Mouse (Mus musculus): Measurements from ENCODE around the gene Map2k1. TPM values are rescaled to one million over a fixed set of nuclear protein-coding genes. Genes with fewer than 3 reads are reported as not detected.
"Not testable (repeated sequence)": the region's sequence is repeated elsewhere in the genome, so short reads cannot be mapped to it uniquely, and the experiment has no call there.

The Map2k1 gene
- polyA plus RNA-seq, 1 experiment from 2014 or later = 82.1 TPM

GRCm38 (mm10) chr9:64271249-64271648 is 17.8 kb upstream of the Map2k1 start:
- no peak overlapping the region for H3K4me3 ChIP-seq (ENCODE audit: low read depth, low read length)
- no peak for ATAC-seq
- no peak for TF ChIP-seq CTCF (IDR thresholded peaks at IDR 0.05; ENCODE audit: low read depth)
- H3K36me3 ChIP-seq (ENCODE audit: control insufficient read depth, insufficient read depth) = no peaks in the 10 kb centered on the region
- no peak overlapping the region for H3K4me2 ChIP-seq (replicated peaks; ENCODE audit: low read depth)
- H3K27me3 ChIP-seq (replicated peaks; ENCODE audit: control insufficient read depth, insufficient read depth, low read length) = no peaks in the 10 kb centered on the region
- H3K4me1 ChIP-seq (replicated peaks; ENCODE audit: control insufficient read depth, insufficient read depth, low read length) = no peaks in the 10 kb centered on the region
- no peak overlapping the region for H3K9ac ChIP-seq (ENCODE audit: low read depth, low read length)
- no peak overlapping the region for H3K27ac ChIP-seq (ENCODE audit: low read depth, low read length)
- no peaks in the 10 kb centered on the region for H3K9me3 ChIP-seq (ENCODE audit: control insufficient read depth)
- 71% methylated on average over 3 of the region's 3 CpGs for WGBS

- not testable (repeated sequence) for H3K36me3 ChIP-seq (ENCODE audit: control insufficient read depth, insufficient read depth); ATAC-seq; H3K27me3 ChIP-seq (replicated peaks; ENCODE audit: control insufficient read depth, insufficient read depth, low read length); H3K4me2 ChIP-seq (replicated peaks; ENCODE audit: low read depth); H3K4me1 ChIP-seq (replicated peaks; ENCODE audit: control insufficient read depth, insufficient read depth, low read length); H3K9me3 ChIP-seq (ENCODE audit: control insufficient read depth); H3K27ac ChIP-seq (ENCODE audit: low read depth, low read length); H3K9ac ChIP-seq (ENCODE audit: low read depth, low read length); H3K4me3 ChIP-seq (ENCODE audit: low read depth, low read length)
- 97% methylated on average over 8 of the region's 8 CpGs for WGBS
Observed at GRCm38 (mm10) chr9:64268836-64269235, 15.4 kb upstream of the Map2k1 start.

- no peaks in the 10 kb centered on the region for H3K36me3 ChIP-seq (ENCODE audit: control insufficient read depth, insufficient read depth)
- H3K4me3 ChIP-seq (ENCODE audit: low read depth, low read length) = no peak overlapping the region
- 78% methylated on average over 10 of the region's 10 CpGs for WGBS
- TF ChIP-seq CTCF (IDR thresholded peaks at IDR 0.05; ENCODE audit: low read depth) = no peak
- no peaks in the 10 kb centered on the region for H3K27me3 ChIP-seq (replicated peaks; ENCODE audit: control insufficient read depth, insufficient read depth, low read length)
- H3K27ac ChIP-seq (ENCODE audit: low read depth, low read length) = no peak overlapping the region
- ATAC-seq = no peak
- H3K4me2 ChIP-seq (replicated peaks; ENCODE audit: low read depth) = no peak overlapping the region
- no peak overlapping the region for H3K9ac ChIP-seq (ENCODE audit: low read depth, low read length)
- H3K9me3 ChIP-seq (ENCODE audit: control insufficient read depth) = no peaks in the 10 kb centered on the region
- no peaks in the 10 kb centered on the region for H3K4me1 ChIP-seq (replicated peaks; ENCODE audit: control insufficient read depth, insufficient read depth, low read length)
Observed at GRCm38 (mm10) chr9:64268196-64268595, 14.8 kb upstream of the Map2k1 start.

GRCm38 (mm10) chr9:64267231-64267630 is 13.8 kb upstream of the Map2k1 start:
- TF ChIP-seq CTCF (IDR thresholded peaks at IDR 0.05; ENCODE audit: low read depth) = no peak
- H3K27me3 ChIP-seq (replicated peaks; ENCODE audit: control insufficient read depth, insufficient read depth, low read length) = no peaks in the 10 kb centered on the region
- H3K36me3 ChIP-seq (ENCODE audit: control insufficient read depth, insufficient read depth) = no peaks in the 10 kb centered on the region
- 56% methylated on average over 1 of the region's 1 CpGs for WGBS
- no peak for ATAC-seq
- no peaks in the 10 kb centered on the region for H3K9me3 ChIP-seq (ENCODE audit: control insufficient read depth)
- H3K4me1 ChIP-seq (replicated peaks; ENCODE audit: control insufficient read depth, insufficient read depth, low read length) = no peaks in the 10 kb centered on the region
- no peak overlapping the region for H3K4me2 ChIP-seq (replicated peaks; ENCODE audit: low read depth)
- H3K27ac ChIP-seq (ENCODE audit: low read depth, low read length) = no peak overlapping the region
- no peak overlapping the region for H3K4me3 ChIP-seq (ENCODE audit: low read depth, low read length)
- no peak overlapping the region for H3K9ac ChIP-seq (ENCODE audit: low read depth, low read length)

GRCm38 (mm10) chr9:64264813-64265212 is 11.4 kb upstream of the Map2k1 start:
- Histone ChIP-seq H3K4me1 (replicated peaks; ENCODE audit: control insufficient read depth, insufficient read depth, low read length) (no peaks in the 10 kb centered on the region), H3K27ac (ENCODE audit: low read depth, low read length) (no peak overlapping the region), H3K36me3 (ENCODE audit: control insufficient read depth, insufficient read depth) (no peaks in the 10 kb centered on the region), H3K4me2 (replicated peaks; ENCODE audit: low read depth) (no peak overlapping the region), H3K9me3 (ENCODE audit: control insufficient read depth) (no peaks in the 10 kb centered on the region), H3K9ac (ENCODE audit: low read depth, low read length) (no peak overlapping the region), H3K4me3 (ENCODE audit: low read depth, low read length) (no peak overlapping the region), H3K27me3 (replicated peaks; ENCODE audit: control insufficient read depth, insufficient read depth, low read length) (no peaks in the 10 kb centered on the region)
- no peak for TF ChIP-seq CTCF (IDR thresholded peaks at IDR 0.05; ENCODE audit: low read depth)
- no peak for ATAC-seq
- 44% methylated on average over 1 of the region's 1 CpGs for WGBS

GRCm38 (mm10) chr9:64261023-64261422 is 7.6 kb upstream of the Map2k1 start:
- H3K36me3 ChIP-seq (ENCODE audit: control insufficient read depth, insufficient read depth) = no peaks in the 10 kb centered on the region
- H3K27ac ChIP-seq (ENCODE audit: low read depth, low read length) = no peak overlapping the region
- H3K4me3 ChIP-seq (ENCODE audit: low read depth, low read length) = no peak overlapping the region
- H3K4me1 ChIP-seq (replicated peaks; ENCODE audit: control insufficient read depth, insufficient read depth, low read length) = no peaks in the 10 kb centered on the region
- no peak overlapping the region for H3K4me2 ChIP-seq (replicated peaks; ENCODE audit: low read depth)
- H3K9ac ChIP-seq (ENCODE audit: low read depth, low read length) = no peak overlapping the region
- ATAC-seq = no peak
- 84% methylated on average over 4 of the region's 4 CpGs for WGBS
- no peak for TF ChIP-seq CTCF (IDR thresholded peaks at IDR 0.05; ENCODE audit: low read depth)
- no peaks in the 10 kb centered on the region for H3K27me3 ChIP-seq (replicated peaks; ENCODE audit: control insufficient read depth, insufficient read depth, low read length)
- no peaks in the 10 kb centered on the region for H3K9me3 ChIP-seq (ENCODE audit: control insufficient read depth)

GRCm38 (mm10) chr9:64259906-64260305 is 6.5 kb upstream of the Map2k1 start:
- Histone ChIP-seq H3K27ac (ENCODE audit: low read depth, low read length) (no peak overlapping the region), H3K9ac (ENCODE audit: low read depth, low read length) (no peak overlapping the region), H3K4me3 (ENCODE audit: low read depth, low read length) (no peak overlapping the region), H3K36me3 (ENCODE audit: control insufficient read depth, insufficient read depth) (no peaks in the 10 kb centered on the region), H3K9me3 (ENCODE audit: control insufficient read depth) (no peaks in the 10 kb centered on the region), H3K4me1 (replicated peaks; ENCODE audit: control insufficient read depth, insufficient read depth, low read length) (no peaks in the 10 kb centered on the region), H3K27me3 (replicated peaks; ENCODE audit: control insufficient read depth, insufficient read depth, low read length) (no peaks in the 10 kb centered on the region), H3K4me2 (replicated peaks; ENCODE audit: low read depth) (no peak overlapping the region)
- no peak for ATAC-seq
- 82% methylated on average over 5 of the region's 5 CpGs for WGBS
- TF ChIP-seq CTCF (IDR thresholded peaks at IDR 0.05; ENCODE audit: low read depth) = no peak

Measured in intestine, postnatal 0 days (tissue).